Mouse (Mus musculus) C2C12 (cell line): Measurements from ENCODE around the gene Cebpb.

ENCODE experiments used
- CEBPB ChIP-seq: IDR thresholded peaks from one replicate; pipeline ENCODE4 v1.6.1; 2011; ENCODE audit warnings: low read depth, mild to moderate bottlenecking, control low read depth, moderate library complexity
- CTCF ChIP-seq: IDR thresholded peaks from one replicate; pipeline ENCODE4 v1.5.1; 2011; ENCODE audit not compliant: control insufficient read depth, insufficient read depth, insufficient read length
- MAX ChIP-seq: IDR thresholded peaks from one replicate; pipeline ENCODE4 v1.6.1; 2011; ENCODE audit warnings: mild to moderate bottlenecking, control low read depth
- MYOD1 ChIP-seq: IDR thresholded peaks from one replicate; pipeline ENCODE4 v1.6.1; 2011; ENCODE audit warnings: low read depth; ENCODE audit not compliant: control insufficient read depth, insufficient read length
- MYOG ChIP-seq: IDR thresholded peaks from one replicate; pipeline ENCODE4 v1.6.1; 2011; ENCODE audit not compliant: control insufficient read depth, insufficient read length; ENCODE audit errors: extremely low read depth
- USF1 ChIP-seq: IDR thresholded peaks from one replicate; pipeline ENCODE4 v1.6.1; 2011; ENCODE audit warnings: low read depth, mild to moderate bottlenecking, control low read depth, moderate library complexity

DNA sequence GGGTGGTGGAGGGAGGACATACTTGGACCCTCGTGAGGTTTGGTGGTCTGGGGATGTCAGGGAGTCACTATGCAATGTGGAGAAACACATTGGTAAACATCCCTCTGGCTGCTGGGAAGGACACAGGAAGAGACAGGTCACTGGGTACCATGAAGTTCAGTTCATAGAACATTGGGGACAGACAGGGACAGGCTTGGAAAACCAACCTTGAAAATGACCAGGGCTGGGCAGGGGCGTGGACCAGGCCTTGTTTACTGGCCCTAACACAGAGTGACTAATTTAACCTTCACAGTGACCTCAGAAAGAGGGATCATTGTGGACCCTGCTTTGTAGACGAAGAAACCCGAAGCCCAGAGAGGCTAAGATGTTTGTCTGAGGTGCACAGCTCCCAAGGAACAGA, 30.8 kb downstream of the Cebpb start:
- no peak for TF ChIP-seq MYOD1
- TF ChIP-seq CEBPB = no peak
- no peak for TF ChIP-seq CTCF
- TF ChIP-seq USF1 = no peak
- no peak for TF ChIP-seq MAX
- no peak for TF ChIP-seq MYOG
